Mouse (Mus musculus): ENCODE results near the gene Cenpb. TPM values are rescaled to one million over a fixed set of nuclear protein-coding genes. Genes with fewer than 3 reads are reported as not detected.

Gene Cenpb
- polyA plus RNA-seq, 1 experiment from 2014 or later: 12.8 TPM

DNA sequence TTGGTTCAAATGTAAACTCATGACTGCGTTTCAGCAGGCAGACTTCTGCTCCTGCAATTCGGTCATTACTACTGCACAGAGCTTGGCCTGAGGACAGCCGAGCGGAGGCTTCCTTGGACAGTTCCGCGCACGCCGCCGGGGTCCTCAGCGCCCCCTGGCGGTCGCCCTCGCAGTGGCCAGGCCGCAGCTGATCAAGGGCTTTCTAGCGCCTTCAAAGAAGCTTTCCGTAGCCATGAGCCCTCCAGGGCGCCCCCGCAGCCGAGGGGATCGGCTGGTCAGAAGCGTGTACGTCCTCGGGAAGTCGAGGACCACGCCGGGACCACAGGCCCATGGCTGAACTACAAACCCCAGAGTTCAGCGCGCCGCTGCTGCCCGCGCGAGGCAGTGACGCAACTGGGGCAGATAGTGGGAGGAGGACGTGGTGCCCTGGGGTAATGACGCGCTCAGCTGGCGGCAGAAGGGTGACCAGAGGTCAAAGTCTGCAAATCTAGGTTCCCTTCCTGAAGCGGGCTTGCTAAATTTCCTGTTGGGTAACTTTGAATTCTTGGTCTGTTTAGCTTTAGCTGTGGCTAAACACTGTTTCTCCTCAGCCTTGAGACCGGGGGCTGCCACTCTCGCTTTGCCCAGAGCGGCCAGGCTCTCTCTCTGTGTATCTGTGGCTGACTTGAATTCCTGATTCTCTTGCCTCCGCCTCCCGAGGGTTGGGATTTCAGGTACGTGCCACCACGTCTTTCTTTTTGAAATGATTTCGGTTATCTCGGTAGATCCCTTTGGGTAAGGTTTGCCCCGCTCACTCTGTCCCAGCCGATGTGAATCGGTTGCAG lies 30.3 kb upstream of the Cenpb start:
- peak; percentile 97 for DNase-seq (ENCODE audit: low spot score)
- Histone ChIP-seq H3K27me3 (ENCODE audit: insufficient read depth, poor library complexity, severe bottlenecking) (no peaks in the 10 kb centered on the region), H3K4me3 (peak overlapping the region; percentile 57), H3K36me3 (peaks cover 28% of the 10 kb centered on the region), H3K4me1 (replicated peaks) (peaks cover 28% of the 10 kb centered on the region), H3K27ac (peak overlapping the region; percentile 92), H3K9me3 (no peaks in the 10 kb centered on the region)
- 2% methylated on average over 50 of the region's 50 CpGs for WGBS

- 83% methylated on average over 4 of the region's 4 CpGs for WGBS
- peak overlapping the region; percentile 92 for H3K27ac ChIP-seq
- no peak for DNase-seq (ENCODE audit: low spot score)
- peaks cover 22% of the 10 kb centered on the region for H3K36me3 ChIP-seq
- H3K4me1 ChIP-seq (replicated peaks): peaks cover 33% of the 10 kb centered on the region
- no peaks in the 10 kb centered on the region for H3K9me3 ChIP-seq
- H3K4me3 ChIP-seq: peak overlapping the region; percentile 57
- H3K27me3 ChIP-seq (ENCODE audit: insufficient read depth, poor library complexity, severe bottlenecking): no peaks in the 10 kb centered on the region
These were observed 29.4 kb upstream of the Cenpb start for GRCm38 (mm10) chr2:131209125-131209795.

DNA sequence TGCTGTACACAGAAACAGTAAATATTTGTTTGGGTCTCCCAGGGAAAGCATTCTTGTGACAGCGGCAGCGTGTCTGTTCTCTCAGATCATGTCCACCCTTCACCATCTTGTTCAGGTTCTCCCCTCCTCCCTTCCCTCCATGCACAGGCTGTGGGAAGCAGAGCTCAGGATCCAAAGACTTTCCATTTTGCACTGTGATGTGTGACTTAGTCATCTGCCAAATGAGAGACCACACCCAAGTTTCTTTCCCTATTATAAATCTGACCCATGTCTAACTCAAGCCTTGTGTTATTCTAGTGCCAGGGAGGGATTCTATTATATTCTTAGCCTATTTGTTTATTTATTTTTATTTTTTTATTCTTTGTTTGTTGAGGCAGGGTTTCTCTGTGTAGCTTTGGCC lies 28.5 kb upstream of the Cenpb start:
- Histone ChIP-seq H3K27ac (no peak overlapping the region), H3K9me3 (no peaks in the 10 kb centered on the region), H3K4me3 (no peak overlapping the region), H3K36me3 (peaks cover 13% of the 10 kb centered on the region), H3K27me3 (ENCODE audit: insufficient read depth, poor library complexity, severe bottlenecking) (no peaks in the 10 kb centered on the region), H3K4me1 (replicated peaks) (peaks cover 33% of the 10 kb centered on the region)
- no peak for DNase-seq (ENCODE audit: low spot score)
- 90% methylated on average over 2 of the region's 2 CpGs for WGBS

DNA sequence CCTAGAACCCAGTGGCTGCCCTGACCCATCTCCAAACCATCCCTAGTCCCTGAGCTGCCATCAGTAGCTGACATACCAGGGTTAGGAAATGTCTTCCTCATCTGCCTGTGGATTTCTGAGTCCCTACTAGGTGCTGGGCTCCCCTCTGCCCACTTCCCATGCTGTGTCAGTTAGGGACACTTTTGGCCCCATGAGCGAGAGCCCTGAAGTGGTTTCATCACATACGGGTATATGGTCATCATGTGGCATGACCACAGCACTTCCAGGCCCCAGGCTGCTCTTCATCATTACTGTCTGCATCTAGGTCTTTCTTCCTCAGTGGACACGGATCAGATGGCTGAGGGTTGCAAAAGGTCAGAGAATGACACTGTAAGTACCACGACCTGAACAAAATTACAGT lies 26.9 kb upstream of the Cenpb start, which contains the start of gene Ap5s1:
Gene Ap5s1 (plus strand): TSS at position 301 of the 400 bp plus-strand sequence.
- 85% methylated on average over 4 of the region's 4 CpGs for WGBS
- H3K9me3 ChIP-seq: no peaks in the 10 kb centered on the region
- no peaks in the 10 kb centered on the region for H3K27me3 ChIP-seq (ENCODE audit: insufficient read depth, poor library complexity, severe bottlenecking)
- DNase-seq (ENCODE audit: low spot score): no peak
- peaks cover 26% of the 10 kb centered on the region for H3K4me1 ChIP-seq (replicated peaks)
- peak within 1 kb of the TSS; percentile 41; the same call in 1 of the 2 replicates for H3K27ac ChIP-seq
- no peak within 1 kb of the TSS for H3K4me3 ChIP-seq
- H3K36me3 ChIP-seq: peaks cover 9% of the 10 kb centered on the region

- H3K4me3 ChIP-seq: no peak overlapping the region
- no peak for DNase-seq (ENCODE audit: low spot score)
- 84% methylated on average over 8 of the region's 8 CpGs for WGBS
- H3K27me3 ChIP-seq (ENCODE audit: insufficient read depth, poor library complexity, severe bottlenecking): no peaks in the 10 kb centered on the region
- peaks cover 18% of the 10 kb centered on the region for H3K4me1 ChIP-seq (replicated peaks)
- H3K27ac ChIP-seq: 0 out of 2 replicates have a peak overlapping the region, but pooled peaks have one; percentile 8
- peaks cover 20% of the 10 kb centered on the region for H3K36me3 ChIP-seq
- no peaks in the 10 kb centered on the region for H3K9me3 ChIP-seq
These were observed 25.8 kb upstream of the Cenpb start for GRCm38 (mm10) chr2:131205521-131206182.

GRCm38 (mm10) chr2:131204410-131204981 lies 24.6 kb upstream of the Cenpb start:
- 69% methylated on average over 7 of the region's 7 CpGs for WGBS
- Histone ChIP-seq H3K27me3 (ENCODE audit: insufficient read depth, poor library complexity, severe bottlenecking) (no peaks in the 10 kb centered on the region), H3K9me3 (no peaks in the 10 kb centered on the region), H3K4me1 (replicated peaks) (peaks cover 10% of the 10 kb centered on the region), H3K4me3 (no peak overlapping the region), H3K36me3 (peaks cover 31% of the 10 kb centered on the region), H3K27ac (peak overlapping the region; percentile 53; the same call in 1 of the 2 replicates)
- no peak for DNase-seq (ENCODE audit: low spot score)

- Histone ChIP-seq H3K4me3 (no peak overlapping the region), H3K9me3 (no peaks in the 10 kb centered on the region), H3K27me3 (ENCODE audit: insufficient read depth, poor library complexity, severe bottlenecking) (no peaks in the 10 kb centered on the region), H3K27ac (no peak overlapping the region), H3K4me1 (replicated peaks) (peaks cover 5% of the 10 kb centered on the region; the same call in 1 of the 2 replicates), H3K36me3 (peaks cover 37% of the 10 kb centered on the region)
- WGBS: 92% methylated on average over 6 of the region's 6 CpGs
- no peak for DNase-seq (ENCODE audit: low spot score)
These were observed 24.0 kb upstream of the Cenpb start for GRCm38 (mm10) chr2:131203816-131204409.

- peaks cover 62% of the 10 kb centered on the region for H3K36me3 ChIP-seq
- H3K9me3 ChIP-seq: no peaks in the 10 kb centered on the region
- H3K27ac ChIP-seq: no peak overlapping the region
- no peak overlapping the region for H3K4me3 ChIP-seq
- H3K4me1 ChIP-seq (replicated peaks): peaks cover 20% of the 10 kb centered on the region; the same call in 1 of the 2 replicates
- H3K27me3 ChIP-seq (ENCODE audit: insufficient read depth, poor library complexity, severe bottlenecking): no peaks in the 10 kb centered on the region
- DNase-seq (ENCODE audit: low spot score): no peak
- WGBS: 91% methylated on average over 3 of the region's 3 CpGs
These were observed 21.4 kb upstream of the Cenpb start for GRCm38 (mm10) chr2:131201262-131201661.

- H3K27me3 ChIP-seq (ENCODE audit: insufficient read depth, poor library complexity, severe bottlenecking): no peaks in the 10 kb centered on the region
- H3K9me3 ChIP-seq: no peaks in the 10 kb centered on the region
- H3K27ac ChIP-seq: no peak overlapping the region
- H3K4me1 ChIP-seq (replicated peaks): peaks cover 20% of the 10 kb centered on the region; the same call in 1 of the 2 replicates
- no peak for DNase-seq (ENCODE audit: low spot score)
- H3K4me3 ChIP-seq: no peak overlapping the region
- peaks cover 68% of the 10 kb centered on the region for H3K36me3 ChIP-seq
- 89% methylated on average over 2 of the region's 2 CpGs for WGBS
These were observed 20.8 kb upstream of the Cenpb start for GRCm38 (mm10) chr2:131200710-131201109.

- Histone ChIP-seq H3K36me3 (peaks cover 97% of the 10 kb centered on the region), H3K9me3 (no peaks in the 10 kb centered on the region)
These were observed 16.9 kb upstream of the Cenpb start for GRCm38 (mm10) chr2:131196606-131197316.

DNA sequence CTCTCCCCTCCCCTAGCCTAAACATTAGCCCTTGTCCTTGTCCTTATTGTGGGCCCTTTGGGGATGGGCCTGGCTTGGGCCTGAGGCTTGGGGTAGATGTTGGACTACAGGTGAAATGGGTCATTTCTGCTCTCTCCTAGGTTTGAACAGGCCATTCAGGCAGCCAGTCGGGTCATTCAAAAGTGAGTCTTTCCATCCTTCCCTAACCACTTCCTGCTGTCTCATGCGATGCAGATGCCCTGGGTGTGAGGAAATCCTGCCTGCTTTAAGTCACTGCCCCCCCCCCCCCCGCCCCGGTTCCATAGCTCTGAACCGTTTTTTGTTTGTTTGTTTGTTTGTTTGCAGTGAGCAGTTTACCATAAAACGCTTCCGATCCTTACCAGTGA lies 11.1 kb upstream of the Cenpb start:
- 70% methylated on average over 7 of the region's 7 CpGs for WGBS
- H3K27ac ChIP-seq: peak overlapping the region; percentile 87
- DNase-seq (ENCODE audit: low spot score): no peak
- H3K36me3 ChIP-seq: peaks cover 63% of the 10 kb centered on the region
- peaks cover 66% of the 10 kb centered on the region for H3K4me1 ChIP-seq (replicated peaks)
- no peaks in the 10 kb centered on the region for H3K27me3 ChIP-seq (ENCODE audit: insufficient read depth, poor library complexity, severe bottlenecking)
- peak overlapping the region; percentile 38 for H3K4me3 ChIP-seq
- no peaks in the 10 kb centered on the region for H3K9me3 ChIP-seq

More at GRCm38 (mm10) chr2:131196606-131197316, 16.9 kb upstream of the Cenpb start:
- WGBS: 93% methylated on average over 16 of the region's 16 CpGs
- DNase-seq (ENCODE audit: low spot score): no peak
- no peaks in the 10 kb centered on the region for H3K27me3 ChIP-seq (ENCODE audit: insufficient read depth, poor library complexity, severe bottlenecking)
- no peak overlapping the region for H3K27ac ChIP-seq
- H3K4me3 ChIP-seq: no peak overlapping the region
- peaks cover 24% of the 10 kb centered on the region for H3K4me1 ChIP-seq (replicated peaks)

Data from hindbrain, embryonic 10.5 days (tissue).